Mouse (Mus musculus) left cerebral cortex, postnatal 14 days (tissue): Measurements from ENCODE around the gene Supt20. TPM values are rescaled to one million over a fixed set of nuclear protein-coding genes. Genes with fewer than 3 reads are reported as not detected.
"Not testable (repeated sequence)": the region's sequence is repeated elsewhere in the genome, so short reads cannot be mapped to it uniquely, and the experiment has no call there.

Experiments used
- DNase-seq, 2 experiments: peaks; one replicate each; pipeline ENCODE4 v3.0.0; 2021 to 2022; ENCODE audit warnings: low spot score in 2 of 2, mixed read lengths in 1 of 2
- intact Hi-C: fragments of 180-260 bp; cut with DNase I; formaldehyde crosslinking; loops from one replicate; pipeline ENCODE4 v1.15.1; 2025
- total RNA-seq, 2 experiments: library from RNA; stranded (reverse); gene quantifications; 2 replicates each; pipeline ENCODE4 v1.2.3; 2021

Gene Supt20
- total RNA-seq, 2 experiments from 2014 or later, result 37.6 to 43.5 TPM

DNA sequence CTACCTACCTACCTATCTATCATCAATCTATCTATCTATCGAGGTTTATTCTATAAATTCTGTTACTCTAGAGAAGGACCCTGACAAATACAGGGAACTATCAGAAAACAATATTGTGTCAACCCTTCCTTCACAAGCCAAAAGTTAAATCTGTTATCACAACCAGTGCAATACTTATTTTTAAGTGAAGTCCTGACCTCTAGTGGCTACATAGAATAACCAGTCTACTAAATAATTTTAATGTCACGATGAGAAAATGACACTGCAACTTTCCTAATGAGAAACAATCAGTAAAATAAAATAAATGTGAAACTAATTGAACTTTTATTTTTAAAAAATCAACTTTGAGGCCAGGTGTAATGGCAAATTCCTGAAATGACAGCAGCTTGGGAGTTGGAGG, 3.5 kb upstream of the Supt20 start:
- intact Hi-C loops, result loop anchor here (5.0 kb wide), 2 partner anchors 332 to 952 kb away; no protein-coding TSS in a partner anchor
- DNase-seq, result no peak

DNA sequence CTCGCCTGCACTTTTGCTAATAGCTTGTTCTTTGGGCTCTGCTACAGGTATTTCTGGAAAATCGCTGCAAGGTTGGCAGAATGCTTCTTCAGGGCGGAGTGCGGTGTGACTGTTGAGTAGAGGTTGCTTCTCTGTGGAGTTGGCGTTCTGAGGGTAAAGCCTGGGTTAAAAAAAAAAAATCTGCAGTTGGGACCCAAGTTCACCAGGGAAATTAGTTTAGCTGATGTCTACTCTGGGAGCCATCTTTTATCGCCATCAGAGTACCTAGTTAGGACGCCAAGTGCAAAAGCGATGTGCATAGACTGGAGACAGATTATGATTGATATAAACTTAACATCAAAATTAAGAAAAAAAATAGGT, 429 bp downstream of the Supt20 start:
- intact Hi-C loops, result loop anchor here (5.0 kb wide), 1 partner anchor 536 kb away; the partner anchor contains the start of gene Trpc4
- no peak for DNase-seq

DNA sequence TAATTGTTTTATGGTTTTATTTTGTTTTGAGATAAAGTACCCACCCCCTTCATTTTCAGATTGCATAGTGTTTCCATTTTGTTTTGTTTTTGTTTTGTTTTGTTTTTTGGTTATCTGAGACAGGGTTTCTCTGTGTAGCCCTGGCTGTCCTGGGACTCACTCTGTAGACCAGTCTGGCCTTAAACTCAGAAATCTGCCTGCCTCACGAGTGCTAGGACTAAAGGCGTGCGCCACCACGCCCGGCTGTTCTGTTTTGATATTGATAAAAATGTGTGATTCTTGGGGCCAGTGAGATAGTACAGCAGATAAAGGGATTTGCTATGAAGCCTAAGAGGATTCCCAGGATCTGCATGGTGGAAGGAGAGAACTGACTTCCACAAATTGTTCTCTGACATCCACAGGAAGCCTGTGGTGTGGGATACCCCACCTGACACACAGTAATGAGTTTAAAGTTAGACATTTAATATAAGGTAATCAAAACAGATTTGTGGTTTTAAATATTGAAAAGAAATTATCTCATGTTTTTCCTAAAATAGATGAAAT, 7.2 kb downstream of the Supt20 start:
- intact Hi-C loops, result no loop called here
- no peak for DNase-seq

DNA sequence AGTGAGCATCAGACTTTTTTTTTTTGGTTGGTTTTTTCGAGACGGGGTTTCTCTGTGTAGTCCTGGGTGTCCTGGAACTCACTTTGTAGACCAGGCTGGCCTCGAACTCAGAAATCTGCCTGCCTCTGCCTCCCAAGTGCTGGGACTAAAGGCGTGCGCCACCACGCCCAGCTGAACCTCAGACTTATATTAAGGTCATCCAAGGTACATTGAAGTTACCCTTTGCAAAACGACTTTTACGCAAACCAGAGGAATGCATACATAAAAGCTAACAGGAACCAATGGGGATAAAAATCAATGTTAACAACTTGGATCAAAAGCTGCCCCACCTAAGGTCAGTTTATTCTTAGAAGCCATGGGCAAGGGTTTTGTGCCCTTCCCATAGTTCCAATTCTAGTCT, 11.5 kb downstream of the Supt20 start:
- intact Hi-C loops, result not testable (repeated sequence)

DNA sequence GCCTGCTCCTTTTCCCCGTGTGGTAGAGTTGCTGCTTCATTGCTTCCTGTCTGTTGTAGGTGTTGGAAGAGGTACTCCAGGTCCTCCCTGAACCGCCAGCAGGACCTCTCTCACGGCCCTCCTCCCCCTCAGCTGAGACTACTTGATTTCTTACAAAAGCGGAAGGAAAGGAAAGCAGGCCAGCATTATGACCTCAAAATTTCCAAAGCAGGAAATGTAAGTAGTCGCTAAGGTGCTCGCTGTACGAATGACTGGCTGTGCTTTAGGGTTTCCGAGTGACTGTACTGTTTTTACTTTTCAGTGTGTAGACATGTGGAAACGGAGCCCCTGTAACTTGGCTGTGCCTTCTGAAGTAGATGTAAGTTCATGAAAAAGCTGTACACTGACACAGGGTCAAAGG, 16.4 kb downstream of the Supt20 start:
- intact Hi-C loops, result no loop called here
- no peak for DNase-seq

More for the DNA sequence above, 11.5 kb downstream of the Supt20 start:
- not testable (repeated sequence) for DNase-seq

DNA sequence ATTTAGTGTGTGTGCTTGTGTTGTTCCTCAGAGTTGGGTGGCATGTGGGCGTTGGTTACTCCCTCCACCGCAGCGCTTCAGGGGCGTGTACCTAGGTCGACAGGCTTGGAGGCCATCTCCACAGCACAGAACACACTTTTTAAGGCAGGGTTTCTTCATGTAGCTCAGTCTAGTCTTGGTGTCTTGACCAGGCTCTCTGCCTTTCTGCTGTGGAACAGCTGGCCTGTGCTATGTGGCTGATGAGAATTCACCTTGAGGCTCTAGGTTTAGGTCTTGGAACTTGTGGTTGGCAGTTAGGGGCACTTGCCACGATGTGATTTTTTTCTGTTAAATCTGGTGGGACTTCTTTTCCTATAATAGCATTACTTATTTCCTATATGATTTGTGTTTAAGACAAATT, 21.6 kb downstream of the Supt20 start, which contains the start of gene Gm21958:
Gene Gm21958, minus strand, starts transcription at position 101 of the 400 bp plus-strand sequence.
- intact Hi-C loops, result no loop called here
- DNase-seq, result no peak

DNA sequence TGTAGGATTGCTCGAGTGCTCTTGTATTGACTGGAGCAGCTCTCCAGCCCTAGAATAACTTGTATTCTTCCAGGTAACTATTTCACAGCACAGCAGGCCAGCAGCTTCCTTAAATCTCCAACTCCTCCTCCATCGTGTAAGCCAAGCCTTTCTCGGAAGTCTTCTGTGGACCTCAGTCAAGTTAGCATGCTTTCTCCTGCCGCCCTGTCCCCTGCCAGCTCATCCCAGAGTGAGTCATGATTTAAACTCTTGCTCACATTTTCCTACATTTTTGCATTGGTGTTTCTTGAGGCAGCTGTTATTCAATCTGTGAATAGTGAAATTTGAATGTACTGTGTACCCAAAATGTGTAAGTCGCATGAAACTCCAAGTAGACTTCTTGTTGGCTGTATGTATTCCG, 22.9 kb downstream of the Supt20 start:
- intact Hi-C loops, result no loop called here
- DNase-seq, result peak; percentile 22 to 50

DNA sequence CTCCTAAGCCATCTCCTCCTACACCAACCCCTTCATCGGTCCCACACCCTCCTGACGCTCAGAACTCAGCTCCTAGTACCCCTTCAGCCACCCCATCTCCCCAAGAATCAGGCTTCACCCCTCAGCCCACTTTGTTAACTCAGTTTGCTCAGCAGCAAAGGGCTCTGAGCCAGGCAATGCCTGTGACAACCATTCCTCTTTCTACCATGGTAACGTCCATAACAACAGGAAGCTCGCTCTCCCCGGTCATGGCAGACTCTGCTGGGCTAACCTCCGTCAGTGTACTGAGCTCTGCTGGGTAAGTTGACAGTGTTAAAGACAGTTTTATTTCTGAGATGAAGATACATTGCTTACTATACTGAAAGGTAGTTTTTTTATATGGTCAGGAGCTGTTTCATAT, 24.7 kb downstream of the Supt20 start:
- intact Hi-C loops, result no loop called here
- DNase-seq, result no peak

DNA sequence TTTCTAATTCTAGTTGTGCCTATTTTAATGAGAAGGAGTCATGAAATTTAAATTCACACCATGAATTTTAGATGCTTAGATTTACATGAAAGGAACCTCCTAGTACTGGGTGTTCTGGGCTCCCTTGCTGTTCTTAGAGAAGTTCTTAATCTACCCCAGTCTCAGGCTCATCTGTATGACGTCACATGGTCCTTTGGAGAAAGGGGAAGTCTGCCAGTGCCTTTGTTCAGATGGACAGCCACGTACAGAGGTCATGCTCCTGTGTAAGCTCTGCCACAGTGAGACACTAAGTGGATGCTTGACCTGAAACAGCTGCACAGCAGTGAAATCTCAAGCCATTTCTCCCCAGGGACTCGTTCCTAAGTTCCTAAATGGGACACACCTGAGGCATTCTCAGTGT, 26.3 kb downstream of the Supt20 start:
- peak in 1 of 2 experiments; percentile 28 for DNase-seq
- intact Hi-C loops, result no loop called here

DNA sequence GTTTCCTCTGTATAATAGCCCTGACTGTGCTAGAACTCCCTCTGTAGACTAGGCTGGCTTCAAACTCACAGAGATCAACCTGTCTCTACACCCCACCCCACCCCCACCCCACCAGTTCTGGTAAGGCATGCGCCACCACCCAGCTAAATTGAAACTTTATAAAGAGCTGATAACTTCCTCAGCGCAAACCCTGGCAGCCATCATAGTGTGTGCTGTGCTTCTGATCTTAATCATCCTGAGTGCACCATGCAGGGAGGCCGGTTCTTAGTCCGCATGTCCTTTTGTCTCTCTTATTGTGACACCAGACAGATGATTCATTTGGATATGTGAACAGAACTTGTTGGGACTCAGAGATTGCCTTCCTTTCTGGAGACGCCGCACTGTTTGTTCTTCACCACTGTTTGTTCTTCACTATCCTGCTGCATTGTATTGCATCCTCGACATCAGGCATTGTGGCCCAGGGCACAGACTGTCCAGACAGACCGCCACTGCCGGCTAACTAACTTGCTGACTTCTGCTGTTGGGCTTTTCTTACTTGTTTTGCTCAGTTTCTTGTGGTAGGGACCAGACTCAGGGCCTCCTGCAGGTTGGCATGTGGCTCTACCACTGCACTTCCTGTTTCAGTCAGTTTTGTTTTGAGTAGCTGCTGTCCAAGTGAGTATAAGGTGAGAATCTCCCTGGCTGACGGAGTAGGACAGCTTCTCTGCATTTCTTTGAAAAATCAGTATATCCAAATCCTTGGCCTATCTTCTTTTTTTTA, 31.3 kb downstream of the Supt20 start:
- intact Hi-C loops, result no loop called here
- peak; percentile 9 to 23 for DNase-seq

DNA sequence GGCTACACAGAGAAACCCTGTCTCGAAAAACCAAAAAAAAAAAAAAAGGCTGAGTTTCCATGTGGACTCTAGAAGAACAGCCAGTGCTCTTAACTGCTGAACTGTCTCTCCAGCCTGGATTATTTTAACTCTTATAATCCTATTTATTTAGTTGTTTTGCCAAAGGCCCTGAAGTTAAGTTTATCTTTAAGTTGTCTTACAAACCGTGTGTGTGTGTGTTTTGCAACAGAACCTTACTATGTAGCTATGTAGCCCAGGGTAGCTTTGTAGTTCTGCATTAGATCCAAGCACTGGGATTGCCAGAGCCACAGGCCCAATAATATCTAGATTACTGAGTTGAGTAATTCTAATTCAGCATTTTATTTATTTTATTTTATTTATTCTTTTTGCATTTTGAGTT, 32.7 kb downstream of the Supt20 start:
- no peak for DNase-seq
- intact Hi-C loops, result no loop called here

DNA sequence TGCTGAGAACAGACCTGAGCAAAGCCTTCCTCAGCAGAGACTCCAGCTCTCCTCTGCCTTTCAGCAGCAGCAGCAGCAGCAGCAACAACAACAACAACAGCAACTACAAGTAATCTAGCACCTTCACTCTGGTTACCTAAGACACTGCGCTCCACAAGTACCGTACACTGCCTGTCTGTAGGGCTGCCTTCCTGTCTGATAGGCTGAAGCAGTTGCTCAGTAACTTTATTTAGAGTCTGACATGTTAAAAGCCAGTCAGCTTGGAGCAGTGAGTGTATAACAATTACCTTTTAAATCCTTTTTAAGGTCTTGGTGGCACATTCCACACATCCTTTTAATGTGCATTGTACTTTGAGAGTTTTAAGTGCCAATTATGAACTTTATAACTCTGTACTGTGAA, 35.0 kb downstream of the Supt20 start:
- no peak for DNase-seq
- intact Hi-C loops, result no loop called here

DNA sequence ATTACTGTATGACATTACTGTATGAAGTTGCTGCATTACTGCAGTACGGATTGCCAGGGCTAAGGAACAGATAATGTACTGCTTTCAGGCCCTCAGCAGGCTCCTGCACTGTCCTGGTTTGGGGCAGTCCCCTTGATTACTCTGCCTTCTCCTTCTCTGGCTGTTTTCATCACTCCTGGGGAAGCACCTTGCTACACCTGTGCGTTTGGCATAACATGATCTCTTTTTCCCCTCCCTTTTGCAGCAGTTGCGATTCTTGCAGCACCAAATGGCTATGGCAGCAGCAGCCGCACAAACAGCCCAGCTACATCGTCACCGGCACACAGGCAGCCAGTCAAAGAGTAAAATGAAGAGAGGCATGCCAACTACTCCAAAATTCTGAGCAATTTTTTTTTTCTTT, 35.5 kb downstream of the Supt20 start:
- DNase-seq, result no peak
- intact Hi-C loops, result no loop called here

DNA sequence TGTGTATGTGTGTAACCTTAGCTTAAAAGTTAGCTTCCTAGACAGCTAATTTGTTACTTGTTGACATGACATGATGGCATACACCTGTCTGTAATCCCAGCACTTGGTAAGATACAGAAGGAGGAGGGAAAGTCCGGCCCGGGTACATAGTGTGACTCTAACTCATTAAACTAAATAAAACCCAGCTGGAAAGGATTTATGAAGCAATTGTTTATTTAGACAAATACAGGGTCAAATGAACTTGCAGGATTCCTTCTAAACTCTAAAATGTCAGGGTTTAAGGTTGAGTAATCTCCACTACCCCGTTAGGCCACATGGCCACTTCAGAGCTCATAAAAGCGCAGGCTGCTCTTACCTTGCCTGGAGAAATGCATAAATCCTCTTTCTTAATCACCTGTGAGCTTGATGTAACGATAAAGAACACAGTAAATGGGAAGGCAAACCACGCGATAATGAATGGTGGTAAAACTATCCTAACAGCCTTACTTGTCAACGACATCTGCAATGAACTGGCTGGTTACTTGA, 39.1 kb downstream of the Supt20 start:
- no peak for DNase-seq
- intact Hi-C loops, result loop anchor here (10.0 kb wide), 1 partner anchor 353 kb away; no protein-coding TSS in a partner anchor

DNA sequence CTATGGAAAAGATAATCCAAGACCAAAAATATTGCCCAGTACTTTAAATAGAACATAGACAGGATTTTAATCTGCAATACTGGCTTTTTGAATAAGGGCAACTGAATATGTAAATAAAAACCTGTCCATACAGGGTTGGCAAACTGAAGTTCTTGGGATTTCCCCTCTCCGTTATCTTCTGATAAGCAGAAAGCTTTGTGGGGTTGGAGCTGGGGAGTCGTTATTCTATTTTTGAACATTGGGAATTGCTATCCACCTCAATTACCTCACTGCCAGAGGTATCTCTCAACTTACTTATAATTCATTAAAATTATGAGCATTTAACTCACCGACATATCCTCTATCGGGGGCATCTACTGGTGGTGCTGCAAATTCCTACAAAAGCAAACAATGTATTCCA, 39.8 kb downstream of the Supt20 start:
- intact Hi-C loops, result loop anchor here (10.0 kb wide), 1 partner anchor 352 kb away; no protein-coding TSS in a partner anchor
- DNase-seq, result no peak

DNA sequence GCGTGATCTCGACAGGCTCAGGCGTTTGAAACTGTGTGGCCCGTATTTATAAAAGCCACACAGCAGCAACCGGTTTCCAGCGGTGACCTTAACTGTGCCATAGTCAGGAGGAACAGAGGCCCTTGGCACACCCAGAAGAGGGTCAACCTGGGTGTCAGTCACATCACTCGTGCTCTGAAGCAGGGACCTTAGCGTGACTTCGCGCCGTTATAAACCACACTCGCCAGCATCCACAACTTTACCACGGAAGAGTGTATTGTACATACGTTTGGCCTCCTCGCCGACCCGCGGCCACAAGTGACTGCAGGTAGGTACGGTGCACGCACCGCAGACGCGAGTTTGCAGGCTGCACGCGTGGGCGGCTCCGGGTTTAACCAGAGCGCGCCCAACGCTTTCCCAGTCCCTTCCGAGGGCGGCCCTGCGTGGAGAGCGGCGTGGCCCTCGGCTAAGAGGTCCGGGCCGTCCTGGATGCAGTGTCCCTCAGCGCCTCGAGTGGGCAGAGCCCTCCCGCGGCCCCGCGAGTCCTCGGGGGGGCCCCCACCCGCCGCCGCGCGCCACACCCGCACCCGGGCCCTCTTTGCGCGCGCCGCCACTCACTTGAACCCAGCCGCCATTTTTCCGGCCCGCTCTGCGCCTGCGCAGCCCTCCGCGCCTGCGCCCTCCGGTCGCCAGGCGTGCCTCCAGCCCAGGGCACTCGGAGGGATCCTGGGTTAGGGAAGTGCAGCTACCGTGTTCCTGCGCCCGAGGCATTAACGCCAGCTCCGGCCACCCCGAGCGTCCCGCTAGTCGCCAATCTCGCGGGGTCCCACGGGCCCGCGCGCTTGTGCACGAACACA, 42.0 kb downstream of the Supt20 start:
- intact Hi-C loops, result loop anchor here (5.0 to 10.0 kb wide), 2 partner anchors 63 to 350 kb away; no protein-coding TSS in a partner anchor
- DNase-seq, result peak; percentile 90 to 93

DNA sequence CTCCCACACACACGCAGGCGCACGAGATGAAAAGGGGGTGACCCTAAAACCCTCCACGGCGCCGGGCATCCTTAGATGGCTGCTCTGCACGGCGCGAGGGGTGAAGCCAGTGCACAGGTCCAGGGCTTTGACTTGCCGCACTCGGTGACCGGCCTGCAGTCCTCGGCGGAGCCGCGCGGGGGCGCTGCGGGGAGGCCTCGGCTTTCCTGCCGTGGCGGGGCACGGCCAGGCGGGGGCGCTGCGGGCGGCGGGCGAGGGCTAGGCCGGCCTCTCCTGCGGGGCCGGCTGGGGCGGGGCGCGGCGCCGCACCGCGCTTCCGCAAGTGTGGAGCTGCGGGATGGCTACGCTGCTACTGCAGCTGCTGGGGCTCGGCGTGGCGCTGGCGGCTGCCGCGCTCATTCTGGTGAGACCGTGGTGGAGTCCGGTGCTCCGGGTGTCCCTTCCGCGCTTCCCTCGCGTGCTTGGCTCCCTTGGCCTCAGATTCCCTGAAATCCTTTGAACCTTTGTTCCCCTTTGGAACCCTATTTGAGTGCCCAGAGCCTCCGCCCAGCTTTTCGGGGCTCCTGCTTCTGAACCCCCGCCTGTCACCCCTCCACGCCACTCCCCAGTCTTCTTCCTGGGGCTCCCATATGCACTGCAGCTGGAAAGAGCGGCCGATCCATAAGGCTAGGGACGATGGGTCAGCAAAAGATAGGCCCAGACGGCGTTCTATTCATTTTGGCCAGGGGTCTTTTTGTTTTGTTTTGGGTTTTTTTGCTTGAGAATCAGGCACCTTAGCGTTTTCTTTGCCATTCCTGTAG, 42.8 kb downstream of the Supt20 start, which contains the start of the genes Exosc8 and Alg5:
Gene Exosc8, minus strand, starts transcription at position 147 of the 800 bp plus-strand sequence.
Gene Alg5, plus strand, starts transcription at position 293 of the 800 bp plus-strand sequence.
- intact Hi-C loops, result loop anchor here (5.0 to 10.0 kb wide), 2 partner anchors 62 to 349 kb away; no protein-coding TSS in a partner anchor
- peak; percentile 87 to 89 for DNase-seq

DNA sequence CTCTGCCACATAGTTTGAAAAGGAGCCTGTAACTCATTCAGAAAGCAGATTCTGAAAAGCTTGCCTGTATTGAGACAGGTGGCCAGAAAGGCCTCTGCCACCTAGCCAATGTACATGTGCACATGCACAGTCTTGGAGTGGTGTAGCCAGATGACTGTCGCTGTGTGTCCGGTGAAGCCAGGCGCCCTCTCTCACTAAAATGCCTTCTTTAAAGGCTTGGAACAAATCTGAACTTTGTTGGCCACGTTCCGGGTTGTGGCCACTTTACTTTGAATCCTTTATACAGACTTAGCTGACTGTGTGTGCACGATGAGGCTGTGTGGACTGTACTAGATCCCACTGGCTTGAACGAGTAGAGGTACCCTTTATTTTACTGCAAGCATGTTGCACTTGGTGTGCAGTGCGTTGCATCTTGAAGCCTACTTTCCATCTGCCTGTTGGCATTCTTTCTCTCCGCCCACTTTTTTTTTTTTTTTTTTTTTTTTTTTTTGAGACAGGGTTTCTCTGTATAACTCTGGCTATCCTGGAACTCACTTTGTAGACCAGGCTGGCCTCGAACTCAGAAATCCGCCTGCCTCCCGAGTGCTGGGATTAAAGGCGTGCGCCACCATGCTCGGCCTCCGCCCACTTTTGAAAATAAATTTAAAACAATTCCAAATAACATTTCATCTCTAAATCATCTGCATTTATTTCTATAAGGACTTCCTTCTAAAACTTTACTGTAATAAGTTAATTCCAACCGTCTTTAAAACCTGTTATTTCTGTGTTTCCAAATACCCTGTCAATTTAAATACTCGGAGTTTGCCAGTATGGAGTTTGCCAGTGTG, 43.7 kb downstream of the Supt20 start:
- DNase-seq, result peak; percentile 10 to 26
- intact Hi-C loops, result loop anchor here (5.0 to 10.0 kb wide), 2 partner anchors 61 to 348 kb away; no protein-coding TSS in a partner anchor
